Mouse (Mus musculus): Measurements from ENCODE around the gene Jpt1. TPM values are rescaled to one million over a fixed set of nuclear protein-coding genes. Genes with fewer than 3 reads are reported as not detected.

Jpt1 gene
- polyA plus RNA-seq, 1 experiment from 2014 or later = 870 TPM

DNA sequence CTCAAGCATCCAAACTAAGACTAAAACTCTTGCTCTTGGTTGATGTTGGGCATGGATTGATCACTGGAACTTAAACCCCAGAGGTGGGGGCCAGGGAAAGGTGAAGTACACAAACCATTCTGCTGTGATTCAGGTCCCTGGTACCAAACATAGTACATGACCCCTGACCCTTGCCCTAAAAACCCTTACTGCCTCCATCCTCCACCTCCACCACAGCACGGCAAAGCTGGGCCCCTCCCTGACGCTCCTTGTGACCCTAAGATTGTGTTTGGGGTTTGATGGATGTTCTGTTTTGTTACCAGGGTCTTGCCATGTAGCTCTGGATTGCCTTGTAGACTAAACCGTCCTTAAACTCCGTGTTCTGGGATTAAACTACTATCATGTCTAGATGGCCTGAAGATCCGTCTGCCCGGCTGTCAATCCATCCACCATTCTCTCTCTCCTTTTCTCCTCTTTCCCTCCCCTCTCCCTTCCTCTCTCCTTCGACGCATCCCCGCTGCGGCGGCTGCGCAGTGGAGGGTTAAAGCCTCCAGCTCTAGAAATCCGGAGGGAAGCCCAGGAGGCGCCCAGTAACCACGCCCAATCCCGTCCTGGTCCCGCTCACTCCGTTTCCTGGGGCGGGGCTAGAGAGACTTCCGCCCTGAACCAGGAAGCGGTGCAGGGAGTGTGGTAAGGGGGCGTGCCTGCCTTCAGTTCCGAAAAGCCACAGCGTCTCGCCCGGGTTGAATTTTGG is 39.0 kb downstream of the Jpt1 start, which contains the start of gene Armc7:
Armc7 (plus strand) TSS at position 643 of the 733 bp plus-strand sequence.
- peak; percentile 92 for ATAC-seq (ENCODE audit: insufficient read depth, low FRiP score, low TSS enrichment)
- H3K27ac ChIP-seq (ENCODE audit: low read depth, low read length) = peak within 1 kb of the TSS; percentile 70
- peak within 1 kb of the TSS; percentile 86 for H3K4me3 ChIP-seq (ENCODE audit: low read depth, low read length)
- 2% methylated on average over 26 of the region's 26 CpGs for WGBS
- peak within 1 kb of the TSS; percentile 93 for H3K4me2 ChIP-seq (ENCODE audit: low read depth)
- no peaks in the 10 kb centered on the region for H3K9me3 ChIP-seq (ENCODE audit: control insufficient read depth, low read length)
- H3K9ac ChIP-seq (ENCODE audit: low read length) = peak within 1 kb of the TSS; percentile 71
- peak; percentile 96 for DNase-seq (ENCODE audit: low spot score)
- peaks cover 18% of the 10 kb centered on the region for H3K4me1 ChIP-seq (ENCODE audit: control insufficient read depth, insufficient read depth, low read length)
- H3K27me3 ChIP-seq (ENCODE audit: control insufficient read depth, insufficient read depth, low read length) = no peaks in the 10 kb centered on the region
- no peaks in the 10 kb centered on the region for H3K36me3 ChIP-seq (ENCODE audit: control insufficient read depth, insufficient read depth, low read length)

DNA sequence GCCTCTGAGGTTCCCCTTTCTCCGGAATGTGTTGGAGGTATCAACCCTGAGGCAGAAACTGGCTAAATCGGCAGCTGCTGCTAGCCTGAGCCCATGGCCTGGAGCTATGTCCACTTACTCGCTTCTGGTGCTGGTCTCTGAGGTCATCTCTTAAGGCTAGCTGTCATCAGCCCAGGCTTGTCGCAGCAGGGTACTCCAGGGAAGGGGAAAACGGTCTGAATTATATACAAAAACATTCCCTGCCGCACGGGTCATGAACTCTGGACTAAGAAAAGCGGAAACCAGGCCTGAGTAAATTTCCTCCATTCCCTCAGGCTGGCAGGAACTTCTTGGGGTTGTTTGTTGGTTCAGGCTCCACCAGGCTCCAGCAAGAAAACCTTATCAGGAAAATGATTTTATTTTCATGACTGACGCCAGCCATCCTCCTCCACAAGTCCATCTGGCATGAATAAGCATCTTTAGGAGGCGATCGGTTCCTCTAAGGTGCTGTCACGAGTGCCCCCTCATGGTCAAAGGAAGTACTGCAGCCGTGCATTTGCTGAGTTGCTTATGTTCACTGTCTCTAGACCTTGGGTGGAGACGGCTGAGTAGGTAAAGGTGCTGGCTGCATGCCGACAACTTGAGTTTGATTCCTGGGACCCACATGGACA is 40.4 kb downstream of the Jpt1 start:
- no peaks in the 10 kb centered on the region for H3K27me3 ChIP-seq (ENCODE audit: control insufficient read depth, insufficient read depth, low read length)
- H3K9ac ChIP-seq (ENCODE audit: low read length) = no peak overlapping the region
- peaks cover 18% of the 10 kb centered on the region for H3K4me1 ChIP-seq (ENCODE audit: control insufficient read depth, insufficient read depth, low read length)
- WGBS = 17% methylated on average over 15 of the region's 15 CpGs
- no peak for ATAC-seq (ENCODE audit: insufficient read depth, low FRiP score, low TSS enrichment)
- no peak overlapping the region for H3K4me3 ChIP-seq (ENCODE audit: low read depth, low read length)
- H3K4me2 ChIP-seq (ENCODE audit: low read depth) = no peak overlapping the region
- peak; percentile 94 for DNase-seq (ENCODE audit: low spot score)
- 0 out of 2 replicates have a peak overlapping the region, but pooled peaks have one; percentile 5 for H3K27ac ChIP-seq (ENCODE audit: low read depth, low read length)
- no peaks in the 10 kb centered on the region for H3K9me3 ChIP-seq (ENCODE audit: control insufficient read depth, low read length)
- H3K36me3 ChIP-seq (ENCODE audit: control insufficient read depth, insufficient read depth, low read length) = no peaks in the 10 kb centered on the region

DNA sequence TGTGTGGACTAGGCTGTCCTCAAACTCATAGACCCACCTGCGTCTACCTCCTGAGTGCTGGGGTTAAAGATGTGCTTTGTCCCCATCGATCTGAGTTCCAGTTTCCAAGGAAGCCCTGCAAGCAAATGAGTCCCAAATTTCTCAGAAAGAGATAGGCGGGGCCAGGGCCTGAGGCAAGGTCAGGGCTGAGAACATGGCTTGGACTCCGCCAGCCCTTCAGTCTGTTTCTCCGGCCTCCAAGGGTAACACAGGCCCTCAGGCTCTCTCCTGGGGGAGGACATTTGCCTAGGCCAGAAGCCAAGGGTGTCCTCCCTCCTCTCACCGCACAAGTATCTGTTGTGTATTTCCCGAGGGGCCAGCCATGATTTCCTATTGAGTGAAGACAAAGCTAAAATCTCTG is 42.0 kb downstream of the Jpt1 start:
- no peak overlapping the region for H3K27ac ChIP-seq (ENCODE audit: low read depth, low read length)
- H3K9ac ChIP-seq (ENCODE audit: low read length) = no peak overlapping the region
- peaks cover 20% of the 10 kb centered on the region for H3K4me1 ChIP-seq (ENCODE audit: control insufficient read depth, insufficient read depth, low read length)
- H3K36me3 ChIP-seq (ENCODE audit: control insufficient read depth, insufficient read depth, low read length) = no peaks in the 10 kb centered on the region
- ATAC-seq (ENCODE audit: insufficient read depth, low FRiP score, low TSS enrichment) (no peak), DNase-seq (ENCODE audit: low spot score) (no peak)
- no peak overlapping the region for H3K4me3 ChIP-seq (ENCODE audit: low read depth, low read length)
- no peaks in the 10 kb centered on the region for H3K27me3 ChIP-seq (ENCODE audit: control insufficient read depth, insufficient read depth, low read length)
- WGBS = 90% methylated on average over 7 of the region's 7 CpGs
- H3K4me2 ChIP-seq (ENCODE audit: low read depth) = no peak overlapping the region
- H3K9me3 ChIP-seq (ENCODE audit: control insufficient read depth, low read length) = no peaks in the 10 kb centered on the region

DNA sequence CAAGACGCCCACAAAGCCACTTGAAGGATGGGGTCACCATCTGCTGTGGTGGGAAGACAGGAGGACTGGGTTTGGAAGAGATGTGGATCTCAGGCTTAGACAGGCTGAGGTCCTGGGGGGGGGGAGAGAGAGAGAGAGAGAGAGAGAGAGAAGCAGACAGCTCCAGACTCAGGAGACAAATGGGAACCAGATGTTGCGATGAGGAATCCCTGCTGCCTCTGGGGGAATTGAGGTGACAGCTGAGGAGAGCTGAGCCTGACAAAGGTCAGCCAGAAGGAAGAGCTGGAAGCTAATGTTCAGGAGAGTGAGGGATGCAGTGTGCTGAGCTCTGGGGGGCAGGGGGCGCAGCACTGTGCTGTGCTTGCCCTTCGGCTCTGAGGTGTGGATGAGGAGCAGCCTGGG is 47.0 kb downstream of the Jpt1 start:
- peak; percentile 46 for DNase-seq (ENCODE audit: low spot score)
- H3K9me3 ChIP-seq (ENCODE audit: control insufficient read depth, low read length) = no peaks in the 10 kb centered on the region
- H3K4me2 ChIP-seq (ENCODE audit: low read depth) = no peak overlapping the region
- H3K27ac ChIP-seq (ENCODE audit: low read depth, low read length) = no peak overlapping the region
- H3K9ac ChIP-seq (ENCODE audit: low read length) = no peak overlapping the region
- H3K36me3 ChIP-seq (ENCODE audit: control insufficient read depth, insufficient read depth, low read length) = no peaks in the 10 kb centered on the region
- peaks cover 4% of the 10 kb centered on the region; the same call in 1 of the 2 replicates for H3K4me1 ChIP-seq (ENCODE audit: control insufficient read depth, insufficient read depth, low read length)
- H3K4me3 ChIP-seq (ENCODE audit: low read depth, low read length) = no peak overlapping the region
- ATAC-seq (ENCODE audit: insufficient read depth, low FRiP score, low TSS enrichment) = no peak
- 35% methylated on average over 4 of the region's 4 CpGs for WGBS
- no peaks in the 10 kb centered on the region for H3K27me3 ChIP-seq (ENCODE audit: control insufficient read depth, insufficient read depth, low read length)

DNA sequence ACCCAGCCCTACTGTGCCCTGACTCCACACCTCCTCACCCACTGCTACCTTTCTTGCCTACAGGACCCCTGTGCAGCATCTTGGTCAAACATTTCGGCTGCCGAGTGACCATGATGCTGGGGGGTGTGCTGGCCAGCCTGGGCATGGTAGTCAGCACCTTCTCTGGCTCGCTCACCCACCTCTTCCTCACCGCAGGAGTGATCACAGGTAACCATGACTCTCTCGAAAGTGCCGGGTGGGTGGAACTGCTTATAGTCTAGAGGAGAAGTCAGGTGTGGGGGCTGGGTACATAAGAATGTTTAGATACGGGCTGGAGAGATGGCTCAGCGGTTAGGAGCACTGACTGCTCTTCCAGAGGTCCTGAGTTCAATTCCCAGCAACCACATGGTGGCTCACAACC is 49.3 kb downstream of the Jpt1 start:
- H3K36me3 ChIP-seq (ENCODE audit: control insufficient read depth, insufficient read depth, low read length) = no peaks in the 10 kb centered on the region
- peaks cover 4% of the 10 kb centered on the region; the same call in 1 of the 2 replicates for H3K4me1 ChIP-seq (ENCODE audit: control insufficient read depth, insufficient read depth, low read length)
- DNase-seq (ENCODE audit: low spot score) = no peak
- H3K9me3 ChIP-seq (ENCODE audit: control insufficient read depth, low read length) = no peaks in the 10 kb centered on the region
- WGBS = 86% methylated on average over 8 of the region's 8 CpGs
- H3K27ac ChIP-seq (ENCODE audit: low read depth, low read length) = no peak overlapping the region
- no peak for ATAC-seq (ENCODE audit: insufficient read depth, low FRiP score, low TSS enrichment)
- H3K27me3 ChIP-seq (ENCODE audit: control insufficient read depth, insufficient read depth, low read length) = no peaks in the 10 kb centered on the region
- no peak overlapping the region for H3K4me3 ChIP-seq (ENCODE audit: low read depth, low read length)
- H3K4me2 ChIP-seq (ENCODE audit: low read depth) = no peak overlapping the region
- H3K9ac ChIP-seq (ENCODE audit: low read length) = no peak overlapping the region

DNA sequence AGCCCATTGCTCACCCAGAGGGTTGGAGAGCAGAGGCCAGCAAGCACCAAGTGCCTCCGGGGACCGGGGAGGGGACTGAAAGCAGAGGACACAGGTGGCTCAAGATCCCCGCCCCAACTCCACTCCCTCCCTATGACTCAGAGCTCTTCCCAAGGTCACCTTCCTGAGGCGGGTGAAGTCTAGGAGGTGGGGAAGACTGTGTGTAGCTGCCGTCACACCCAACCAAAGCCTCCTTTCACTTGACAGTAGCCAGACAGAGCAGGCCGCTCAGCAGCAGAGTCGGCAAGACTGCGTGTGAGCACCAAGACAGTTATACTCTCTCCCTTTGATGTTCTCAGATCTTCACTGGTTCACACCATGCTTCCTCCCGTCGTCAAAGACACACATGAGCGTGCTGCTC is 50.8 kb downstream of the Jpt1 start:
- H3K4me2 ChIP-seq (ENCODE audit: low read depth) = no peak overlapping the region
- 70% methylated on average over 11 of the region's 11 CpGs for WGBS
- no peaks in the 10 kb centered on the region for H3K9me3 ChIP-seq (ENCODE audit: control insufficient read depth, low read length)
- no peak for ATAC-seq (ENCODE audit: insufficient read depth, low FRiP score, low TSS enrichment)
- no peak overlapping the region for H3K9ac ChIP-seq (ENCODE audit: low read length)
- H3K4me3 ChIP-seq (ENCODE audit: low read depth, low read length) = no peak overlapping the region
- no peak for DNase-seq (ENCODE audit: low spot score)
- H3K27ac ChIP-seq (ENCODE audit: low read depth, low read length) = no peak overlapping the region
- H3K27me3 ChIP-seq (ENCODE audit: control insufficient read depth, insufficient read depth, low read length) = no peaks in the 10 kb centered on the region
- H3K36me3 ChIP-seq (ENCODE audit: control insufficient read depth, insufficient read depth, low read length) = no peaks in the 10 kb centered on the region
- peaks cover 4% of the 10 kb centered on the region; the same call in 1 of the 2 replicates for H3K4me1 ChIP-seq (ENCODE audit: control insufficient read depth, insufficient read depth, low read length)

DNA sequence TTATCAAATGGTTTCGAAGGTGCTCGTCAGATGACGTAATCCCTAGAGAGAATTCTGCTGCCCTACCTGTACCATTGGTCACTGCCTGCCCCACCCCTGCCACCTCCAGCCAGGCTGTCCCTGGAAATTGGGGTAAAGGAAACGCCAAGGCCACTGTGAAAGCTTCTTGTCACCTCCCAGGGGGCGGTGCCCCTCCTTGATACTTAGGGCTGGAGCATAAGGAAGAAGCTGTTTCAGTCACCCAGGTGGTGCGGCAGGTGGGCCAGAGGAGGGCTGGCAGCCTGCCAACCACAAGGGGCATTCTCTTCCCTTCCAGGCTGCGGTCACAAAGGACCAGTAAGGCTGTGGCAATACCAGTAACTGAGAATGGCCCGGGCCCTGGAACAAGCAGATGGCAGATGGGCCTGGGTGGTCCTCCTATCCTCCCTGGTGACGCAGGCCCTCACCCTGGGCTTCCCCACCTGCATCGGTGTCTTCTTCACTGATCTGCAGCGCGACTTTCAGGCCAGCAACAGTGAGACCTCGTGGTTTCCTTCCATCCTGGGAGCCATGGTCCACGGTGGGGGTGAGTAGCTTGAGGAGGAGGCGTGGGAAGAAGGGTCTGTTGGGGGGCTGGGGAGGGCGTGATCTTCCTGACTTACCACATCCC is 51.8 kb downstream of the Jpt1 start, which contains the start of gene Slc16a5:
Slc16a5 (plus strand) TSS at position 232 of the 649 bp plus-strand sequence.
- Histone ChIP-seq H3K27me3 (ENCODE audit: control insufficient read depth, insufficient read depth, low read length) (no peaks in the 10 kb centered on the region), H3K9ac (ENCODE audit: low read length) (no peak within 1 kb of the TSS), H3K9me3 (ENCODE audit: control insufficient read depth, low read length) (no peaks in the 10 kb centered on the region), H3K4me1 (ENCODE audit: control insufficient read depth, insufficient read depth, low read length) (peaks cover 3% of the 10 kb centered on the region; the same call in 1 of the 2 replicates), H3K4me3 (ENCODE audit: low read depth, low read length) (no peak within 1 kb of the TSS), H3K27ac (ENCODE audit: low read depth, low read length) (no peak within 1 kb of the TSS), H3K4me2 (ENCODE audit: low read depth) (no peak within 1 kb of the TSS), H3K36me3 (ENCODE audit: control insufficient read depth, insufficient read depth, low read length) (no peaks in the 10 kb centered on the region)
- DNase-seq (ENCODE audit: low spot score) = no peak
- 78% methylated on average over 16 of the region's 16 CpGs for WGBS
- no peak for ATAC-seq (ENCODE audit: insufficient read depth, low FRiP score, low TSS enrichment)

DNA sequence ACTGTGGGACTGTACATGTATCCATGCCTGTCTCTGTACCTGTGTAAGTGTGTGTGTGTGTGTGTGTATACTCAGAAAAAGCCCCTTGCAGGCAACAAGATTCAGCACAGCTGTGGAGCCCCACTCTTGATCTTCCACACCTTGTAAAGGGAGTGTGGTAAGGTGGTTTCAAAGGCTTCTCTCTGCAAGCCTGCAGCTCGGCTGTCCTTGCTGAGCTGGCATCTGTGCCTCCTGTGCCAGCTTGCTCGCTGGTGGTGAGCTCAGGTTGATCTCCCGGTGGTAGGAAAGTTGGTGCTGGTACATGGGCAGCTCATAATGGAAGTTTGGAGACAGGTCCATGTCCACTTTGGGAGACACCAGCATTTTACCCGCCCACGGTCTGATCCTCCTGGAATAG is 52.3 kb downstream of the Jpt1 start:
- Histone ChIP-seq H3K4me3 (ENCODE audit: low read depth, low read length) (no peak overlapping the region), H3K27me3 (ENCODE audit: control insufficient read depth, insufficient read depth, low read length) (no peaks in the 10 kb centered on the region), H3K36me3 (ENCODE audit: control insufficient read depth, insufficient read depth, low read length) (no peaks in the 10 kb centered on the region), H3K4me2 (ENCODE audit: low read depth) (no peak overlapping the region), H3K9me3 (ENCODE audit: control insufficient read depth, low read length) (no peaks in the 10 kb centered on the region), H3K9ac (ENCODE audit: low read length) (no peak overlapping the region), H3K27ac (ENCODE audit: low read depth, low read length) (no peak overlapping the region), H3K4me1 (ENCODE audit: control insufficient read depth, insufficient read depth, low read length) (0 out of 2 replicates have a peak, but pooled peaks cover 2% of the 10 kb centered on the region)
- DNase-seq (ENCODE audit: low spot score) (no peak), ATAC-seq (ENCODE audit: insufficient read depth, low FRiP score, low TSS enrichment) (no peak)
- 81% methylated on average over 5 of the region's 5 CpGs for WGBS

All from neural tube, embryonic 11.5 days (tissue).